Mouse (Mus musculus) intestine, embryonic 14.5 days (tissue): Measurements from ENCODE around the gene Golm1. TPM values are rescaled to one million over a fixed set of nuclear protein-coding genes. Genes with fewer than 3 reads are reported as not detected.

ENCODE experiments used
- ATAC-seq: fragments of 200-750 bp; cut with Nextera tagmentation; replicated peaks from 2 replicates; pipeline ENCODE4 v1.8.0; 2017; ENCODE audit warnings: low read depth, moderate number of reproducible peaks, moderate TSS enrichment, moderate library complexity; ENCODE audit not compliant: low FRiP score, low TSS enrichment
- DNase-seq: peaks from one replicate; pipeline ENCODE4 v3.0.0-alpha.2; 2018; ENCODE audit warnings: low spot score
- H3K27ac ChIP-seq: fragments of 300-500 bp; sonication (generic); 2 replicates; pipeline ENCODE4 v1.5.1; 2014; ENCODE audit warnings: low read depth, mild to moderate bottlenecking, control low read depth
- H3K27me3 ChIP-seq: fragments of 300-500 bp; sonication (generic); replicated peaks from 2 replicates; pipeline ENCODE4 v1.6.1; 2014; ENCODE audit warnings: low read length, control low read depth; ENCODE audit not compliant: control insufficient read depth, insufficient read depth
- H3K36me3 ChIP-seq: fragments of 300-500 bp; sonication (generic); 2 replicates; pipeline ENCODE4 v1.6.1; 2014; ENCODE audit warnings: low read length, control low read depth; ENCODE audit not compliant: control insufficient read depth, insufficient read depth
- H3K4me1 ChIP-seq: fragments of 300-500 bp; sonication (generic); replicated peaks from 2 replicates; pipeline ENCODE4 v1.6.1; 2014; ENCODE audit warnings: low read length, control low read depth, mixed read lengths; ENCODE audit not compliant: control insufficient read depth, insufficient read depth
- H3K4me2 ChIP-seq: fragments of 300-500 bp; sonication (generic); 2 replicates; pipeline ENCODE4 v1.6.1; 2014; ENCODE audit warnings: low read length
- H3K4me3 ChIP-seq: fragments of 300-500 bp; sonication (generic); 2 replicates; pipeline ENCODE4 v1.5.1; 2014; ENCODE audit warnings: low read depth, low read length, control low read depth, mixed read lengths
- H3K9ac ChIP-seq: fragments of 300-500 bp; sonication (generic); 2 replicates; pipeline ENCODE4 v1.6.1; 2014; ENCODE audit warnings: mild to moderate bottlenecking, low read length
- H3K9me3 ChIP-seq: fragments of 300-500 bp; sonication (generic); 2 replicates; pipeline ENCODE4 v1.6.1; 2016; ENCODE audit warnings: low read length, control low read depth; ENCODE audit not compliant: control insufficient read depth
- WGBS: fragments of 180-500 bp; shearing (Covaris S2); extraction: QIAGEN DNeasy Blood & Tissue Kit; methylation state at CpG from one replicate; pipeline ENCODE4 v1.1.7; 2014; 5-methylcytosine and 5-hydroxymethylcytosine counted together
- polyA plus RNA-seq: library from polyadenylated mRNA; unstranded; fragments of >200 nt; fragmentation: Nextera tagmentation; extraction: Ambion mirVana; gene quantifications from 2 replicates; pipeline ENCODE4 v1.2.1, GENCODE M21; 2014

Golm1 gene
- polyA plus RNA-seq, 1 experiment from 2014 or later, result 86.5 TPM

DNA sequence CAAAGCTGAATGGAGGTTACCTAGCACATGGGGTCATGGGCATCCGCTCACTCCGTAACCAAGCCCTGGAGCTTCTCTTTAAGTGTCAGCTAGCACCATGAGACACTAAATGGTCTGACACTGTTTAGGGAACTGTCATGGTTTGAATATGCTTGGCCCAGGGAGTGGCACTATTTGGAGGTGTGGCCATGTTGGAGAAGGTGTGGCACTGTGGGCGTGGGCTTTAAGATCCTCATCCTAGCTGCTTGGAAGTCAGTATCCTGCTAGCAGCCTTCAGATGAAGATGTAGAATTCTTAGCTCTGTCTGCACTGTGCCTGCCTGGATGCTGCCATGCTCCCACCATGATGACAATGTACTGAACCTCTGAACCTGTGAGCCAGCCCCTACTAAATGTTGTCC, 15.2 kb downstream of the Golm1 start:
- Histone ChIP-seq H3K27me3 (no peaks in the 10 kb centered on the region), H3K4me3 (no peak overlapping the region), H3K9me3 (no peaks in the 10 kb centered on the region), H3K27ac (no peak overlapping the region), H3K4me2 (no peak overlapping the region), H3K4me1 (no peaks in the 10 kb centered on the region), H3K9ac (no peak overlapping the region), H3K36me3 (peaks cover 34% of the 10 kb centered on the region)
- ATAC-seq (no peak), DNase-seq (no peak)
- WGBS, result 92% methylated on average over 3 of the region's 3 CpGs

DNA sequence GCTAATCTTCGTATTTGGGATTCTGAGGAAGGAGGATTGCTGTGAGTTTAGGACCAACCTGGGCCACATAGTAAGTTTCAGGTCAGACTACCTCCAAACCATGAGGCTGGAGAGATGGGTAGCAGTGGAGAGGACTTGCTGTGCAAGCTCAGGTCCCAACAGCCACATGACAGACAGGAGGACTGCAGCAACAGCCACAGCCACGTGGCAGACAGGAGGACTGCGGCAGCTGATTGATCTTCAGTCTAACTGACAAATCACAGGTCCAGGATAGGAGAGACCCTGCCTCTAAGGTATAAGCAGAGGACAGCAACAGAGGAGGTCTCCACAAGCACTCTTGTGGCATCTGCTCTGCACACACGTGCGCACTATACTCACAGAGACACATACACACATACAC, 17.8 kb downstream of the Golm1 start:
- peaks cover 26% of the 10 kb centered on the region; the same call in 1 of the 2 replicates for H3K36me3 ChIP-seq
- no peaks in the 10 kb centered on the region for H3K27me3 ChIP-seq
- ATAC-seq (no peak), DNase-seq (no peak)
- 84% methylated on average over 5 of the region's 5 CpGs for WGBS
- H3K9ac ChIP-seq, result no peak overlapping the region
- peaks cover 7% of the 10 kb centered on the region; the same call in 1 of the 2 replicates for H3K4me1 ChIP-seq
- H3K4me3 ChIP-seq, result no peak overlapping the region
- no peak overlapping the region for H3K27ac ChIP-seq
- H3K9me3 ChIP-seq, result no peaks in the 10 kb centered on the region
- no peak overlapping the region for H3K4me2 ChIP-seq

DNA sequence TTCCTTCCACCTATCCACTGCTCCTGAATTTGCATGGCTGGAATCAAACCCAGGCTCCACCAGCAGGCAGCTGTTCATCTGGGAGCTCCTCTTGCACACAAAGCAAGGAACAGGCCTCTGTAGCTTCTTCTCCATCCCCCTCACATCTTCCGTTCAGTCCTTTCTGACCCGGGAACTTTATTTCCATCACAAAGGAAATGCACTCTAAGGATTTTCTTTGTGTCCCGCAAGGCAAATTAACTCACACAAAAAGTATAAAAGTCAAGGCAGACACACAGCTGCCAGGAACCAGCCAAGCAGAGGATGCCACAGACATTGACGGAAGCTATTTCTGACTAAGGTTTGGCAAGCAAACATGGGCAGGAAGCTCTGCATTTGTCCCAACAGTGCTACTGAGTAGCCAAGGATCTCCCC, 18.6 kb downstream of the Golm1 start:
- Histone ChIP-seq H3K4me1 (peaks cover 7% of the 10 kb centered on the region; the same call in 1 of the 2 replicates), H3K4me2 (no peak overlapping the region), H3K27me3 (no peaks in the 10 kb centered on the region), H3K36me3 (peaks cover 21% of the 10 kb centered on the region; the same call in 1 of the 2 replicates), H3K9me3 (no peaks in the 10 kb centered on the region), H3K27ac (no peak overlapping the region), H3K9ac (no peak overlapping the region), H3K4me3 (no peak overlapping the region)
- ATAC-seq (no peak), DNase-seq (no peak)
- 64% methylated on average over 4 of the region's 4 CpGs for WGBS

DNA sequence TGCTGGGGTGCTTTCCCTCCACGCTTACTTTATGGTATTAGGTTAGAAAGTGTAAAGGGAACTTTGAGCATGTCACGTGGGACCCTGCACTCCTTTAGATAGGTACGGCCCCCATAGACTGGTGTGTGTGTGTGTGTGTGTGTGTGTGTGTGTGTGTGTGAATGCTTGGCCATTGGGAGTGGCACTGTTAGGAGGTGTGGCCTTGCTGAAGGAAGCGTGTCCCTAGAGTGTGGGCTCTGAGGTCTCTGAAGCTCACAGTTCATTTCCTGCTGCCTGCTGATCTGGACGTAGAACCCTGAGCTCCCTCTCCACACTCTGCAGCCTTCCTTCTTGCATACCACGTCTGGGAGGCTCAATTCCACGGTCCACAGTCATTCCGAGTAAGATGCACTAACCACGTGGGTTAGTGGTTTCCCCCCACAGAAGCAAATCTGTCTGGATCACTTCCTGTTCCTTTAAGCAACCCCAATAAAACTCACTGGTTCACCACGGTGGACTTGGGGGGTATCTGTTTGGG, 19.2 kb downstream of the Golm1 start:
- no peak overlapping the region for H3K4me3 ChIP-seq
- H3K27me3 ChIP-seq, result no peaks in the 10 kb centered on the region
- H3K36me3 ChIP-seq, result peaks cover 18% of the 10 kb centered on the region; the same call in 1 of the 2 replicates
- DNase-seq, result no peak
- 67% methylated on average over 10 of the region's 10 CpGs for WGBS
- peaks cover 7% of the 10 kb centered on the region; the same call in 1 of the 2 replicates for H3K4me1 ChIP-seq
- H3K9ac ChIP-seq, result no peak overlapping the region
- no peak for ATAC-seq
- no peak overlapping the region for H3K27ac ChIP-seq
- H3K4me2 ChIP-seq, result no peak overlapping the region
- no peaks in the 10 kb centered on the region for H3K9me3 ChIP-seq

DNA sequence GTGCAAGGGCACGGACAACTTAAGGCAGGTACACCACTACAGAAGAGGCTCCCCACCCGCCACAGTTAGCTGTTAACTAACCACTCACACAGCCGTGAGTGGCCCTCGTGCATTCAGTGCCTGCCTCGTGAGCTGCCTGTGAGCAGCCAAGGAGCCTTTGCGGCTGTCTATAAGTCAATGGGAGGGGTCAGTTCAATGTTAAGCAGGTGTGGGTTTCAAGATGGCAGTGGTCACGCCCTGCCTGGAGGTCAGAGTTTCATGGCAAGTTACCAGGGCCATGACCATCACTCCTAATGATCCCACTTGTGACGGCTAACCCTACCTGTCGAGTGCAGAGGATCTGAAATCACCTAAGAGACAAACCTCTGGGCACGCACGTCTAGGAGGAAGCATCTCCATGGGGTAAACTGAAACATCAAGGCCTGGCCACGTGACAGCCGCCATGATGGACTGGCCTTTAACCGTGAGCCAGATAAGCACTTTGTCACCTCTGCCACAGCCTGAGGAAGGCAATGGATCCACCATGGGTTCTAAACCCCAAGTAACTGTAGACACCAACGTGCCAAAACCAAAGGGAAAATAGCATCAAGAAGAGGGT, 19.8 kb downstream of the Golm1 start:
- Histone ChIP-seq H3K9ac (no peak overlapping the region), H3K9me3 (no peaks in the 10 kb centered on the region), H3K36me3 (peaks cover 18% of the 10 kb centered on the region; the same call in 1 of the 2 replicates), H3K27me3 (no peaks in the 10 kb centered on the region), H3K4me1 (peaks cover 11% of the 10 kb centered on the region; the same call in 1 of the 2 replicates), H3K27ac (no peak overlapping the region), H3K4me3 (no peak overlapping the region), H3K4me2 (no peak overlapping the region)
- ATAC-seq (no peak), DNase-seq (no peak)
- 91% methylated on average over 15 of the region's 15 CpGs for WGBS

DNA sequence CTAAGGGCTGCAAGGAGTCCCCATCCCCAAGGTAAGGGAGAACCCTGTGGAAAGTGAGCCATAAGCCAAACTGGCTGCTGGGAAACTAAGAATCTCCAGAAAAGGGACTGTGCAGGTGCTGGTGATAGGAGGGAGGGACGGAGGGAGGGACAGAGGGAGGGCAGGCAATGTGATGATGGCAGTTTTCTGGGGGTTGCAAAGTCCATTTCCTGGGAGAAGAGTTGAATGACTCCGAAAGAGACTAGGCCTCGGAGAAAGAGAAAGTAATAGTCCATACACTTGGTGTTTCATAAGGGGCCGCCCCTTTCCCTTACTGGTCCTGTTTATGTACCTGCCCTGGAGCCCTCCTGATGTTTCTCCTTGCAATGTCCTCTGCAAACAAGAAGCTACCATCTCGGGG, 21.1 kb downstream of the Golm1 start:
- no peak for ATAC-seq

DNA sequence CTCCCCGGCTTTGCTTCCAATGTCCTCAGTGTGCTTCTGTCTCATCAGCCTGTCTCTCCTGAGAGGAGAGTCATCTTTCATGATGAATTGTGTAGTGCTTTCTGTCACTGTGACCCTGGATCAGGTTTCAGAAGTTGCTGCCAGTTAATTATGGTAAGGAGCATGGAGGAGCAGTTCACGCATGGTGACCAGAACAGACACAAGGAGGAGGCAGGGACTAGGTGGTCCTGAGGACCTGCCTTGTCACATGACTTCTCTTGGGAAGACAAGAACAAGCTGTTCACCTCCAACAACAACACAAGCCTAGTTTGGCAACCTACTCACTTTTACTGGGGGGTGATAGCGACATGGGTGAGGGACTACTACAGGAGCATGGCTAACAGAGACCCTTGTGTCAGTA, 22.5 kb downstream of the Golm1 start:
- no peak for ATAC-seq

More for the DNA sequence above, 21.1 kb downstream of the Golm1 start:
- no peaks in the 10 kb centered on the region for H3K27me3 ChIP-seq
- H3K4me3 ChIP-seq, result no peak overlapping the region
- WGBS, result 90% methylated on average over 5 of the region's 5 CpGs
- DNase-seq, result no peak
- no peak overlapping the region for H3K4me2 ChIP-seq
- peaks cover 22% of the 10 kb centered on the region; the same call in 1 of the 2 replicates for H3K36me3 ChIP-seq
- no peak overlapping the region for H3K27ac ChIP-seq
- H3K9ac ChIP-seq, result no peak overlapping the region
- H3K9me3 ChIP-seq, result no peaks in the 10 kb centered on the region
- H3K4me1 ChIP-seq, result peaks cover 11% of the 10 kb centered on the region; the same call in 1 of the 2 replicates

DNA sequence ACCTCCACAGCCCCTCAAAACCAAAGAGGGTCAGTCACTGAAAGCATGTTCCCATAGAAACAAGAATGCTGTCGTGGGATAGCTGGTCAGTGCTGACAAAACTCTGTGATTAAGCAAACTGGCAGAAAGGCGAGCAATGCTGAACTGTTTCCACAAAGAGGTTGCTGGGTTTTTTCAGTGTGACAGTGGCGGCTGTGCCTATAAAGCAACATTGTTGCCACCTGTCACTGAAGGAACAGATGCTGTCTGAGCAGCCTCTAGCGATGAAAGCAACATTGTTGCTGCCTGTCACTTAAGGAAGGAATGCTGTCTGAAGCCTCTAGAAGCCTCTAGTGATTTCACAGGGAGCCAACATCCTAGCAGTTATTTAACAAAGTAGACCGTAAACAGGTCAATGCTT, 23.0 kb downstream of the Golm1 start:
- Histone ChIP-seq H3K9ac (no peak overlapping the region), H3K27me3 (no peaks in the 10 kb centered on the region), H3K36me3 (peaks cover 27% of the 10 kb centered on the region), H3K4me3 (no peak overlapping the region), H3K27ac (no peak overlapping the region), H3K4me1 (peaks cover 11% of the 10 kb centered on the region; the same call in 1 of the 2 replicates), H3K4me2 (no peak overlapping the region), H3K9me3 (no peaks in the 10 kb centered on the region)
- no peak for ATAC-seq
- 59% methylated on average over 5 of the region's 5 CpGs for WGBS
- DNase-seq, result no peak

More for the DNA sequence above, 22.5 kb downstream of the Golm1 start:
- H3K27me3 ChIP-seq, result no peaks in the 10 kb centered on the region
- peaks cover 11% of the 10 kb centered on the region; the same call in 1 of the 2 replicates for H3K4me1 ChIP-seq
- H3K4me3 ChIP-seq, result no peak overlapping the region
- no peak for DNase-seq
- no peak overlapping the region for H3K9ac ChIP-seq
- 62% methylated on average over 3 of the region's 3 CpGs for WGBS
- no peak overlapping the region for H3K4me2 ChIP-seq
- H3K36me3 ChIP-seq, result peaks cover 27% of the 10 kb centered on the region
- no peaks in the 10 kb centered on the region for H3K9me3 ChIP-seq
- no peak overlapping the region for H3K27ac ChIP-seq

DNA sequence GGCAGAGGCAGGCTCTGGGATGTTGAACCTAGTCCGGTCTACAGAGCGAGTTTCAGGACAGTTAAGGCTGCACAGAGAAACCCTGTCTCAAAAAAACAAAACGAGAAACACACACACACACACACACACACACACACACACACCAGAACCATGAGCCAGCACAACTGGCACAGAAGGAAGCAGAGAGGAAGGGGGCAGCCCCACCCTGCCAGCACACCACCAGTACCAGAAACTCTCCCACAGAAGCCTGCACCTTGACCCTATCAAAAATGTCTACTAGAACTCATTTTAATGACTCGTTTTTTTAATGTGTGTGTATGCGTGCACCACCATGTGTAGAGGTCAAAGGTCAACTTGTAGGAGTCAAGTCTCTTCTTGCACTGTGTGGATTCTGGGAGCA, 25.8 kb downstream of the Golm1 start:
- no peak overlapping the region for H3K4me2 ChIP-seq
- no peak overlapping the region for H3K9ac ChIP-seq
- H3K9me3 ChIP-seq, result no peaks in the 10 kb centered on the region
- WGBS, result 71% methylated on average over 5 of the region's 5 CpGs
- ATAC-seq (no peak), DNase-seq (no peak)
- H3K27ac ChIP-seq, result no peak overlapping the region
- H3K27me3 ChIP-seq, result no peaks in the 10 kb centered on the region
- no peak overlapping the region for H3K4me3 ChIP-seq
- H3K36me3 ChIP-seq, result peaks cover 35% of the 10 kb centered on the region
- H3K4me1 ChIP-seq, result peaks cover 13% of the 10 kb centered on the region; the same call in 1 of the 2 replicates
